Mouse (Mus musculus): ENCODE data around the gene Nmt2. TPM values are rescaled to one million over a fixed set of nuclear protein-coding genes. Genes with fewer than 3 reads are reported as not detected.

Gene Nmt2
- polyA plus RNA-seq, 1 experiment from 2014 or later = 109 TPM

DNA sequence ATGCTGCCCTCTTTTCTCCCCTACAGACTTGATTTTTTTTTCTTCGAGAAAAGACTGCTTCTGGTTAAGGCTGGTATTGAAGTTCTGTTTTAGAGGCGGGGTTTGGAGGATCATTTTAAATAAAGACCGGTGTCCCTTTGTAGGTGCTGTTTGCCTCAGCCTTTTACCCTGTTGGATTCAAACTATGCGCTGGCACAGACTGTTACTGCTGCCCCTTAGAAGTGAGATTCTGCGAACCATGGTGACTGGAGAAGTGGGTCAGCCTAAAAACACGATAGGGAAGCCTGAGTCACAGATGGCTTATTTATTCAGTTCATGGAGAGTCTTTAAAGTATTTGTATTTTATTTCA, 1.1 kb downstream of the Nmt2 start:
- H3K27ac ChIP-seq (replicated peaks) = peak overlapping the region; percentile 94
- no peak for ATAC-seq (ENCODE audit: low FRiP score, low read depth)
- WGBS = 2% methylated on average over 6 of the region's 6 CpGs

DNA sequence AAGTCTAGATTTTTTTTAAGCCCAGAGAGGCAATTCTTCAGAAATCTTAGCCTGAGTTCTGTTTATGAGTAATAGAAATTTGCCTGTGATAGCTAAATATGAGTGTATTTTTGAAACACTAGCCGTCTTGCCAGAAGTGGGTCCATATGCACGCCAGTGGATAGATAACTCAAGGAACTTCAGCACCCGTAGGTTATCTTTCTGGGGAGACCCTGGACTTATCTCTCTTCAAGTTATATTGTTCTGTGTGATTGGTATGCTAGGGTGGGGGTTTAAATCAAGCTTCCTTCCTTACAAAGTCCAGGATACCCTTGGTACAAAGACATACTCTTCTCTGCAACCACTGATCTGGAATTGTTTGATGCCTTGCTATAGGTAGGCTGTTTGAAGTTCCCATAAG, 1.7 kb downstream of the Nmt2 start:
- peaks cover 20% of the 10 kb centered on the region for H3K4me1 ChIP-seq (replicated peaks)
- H3K9me3 ChIP-seq = no peaks in the 10 kb centered on the region
- H3K27me3 ChIP-seq = no peaks in the 10 kb centered on the region
- no peak for ATAC-seq (ENCODE audit: low FRiP score, low read depth)
- peak overlapping the region; percentile 72 for H3K4me2 ChIP-seq
- no peaks in the 10 kb centered on the region for H3K36me3 ChIP-seq
- H3K9ac ChIP-seq = 0 out of 2 replicates have a peak overlapping the region, but pooled peaks have one; percentile 83
- no peak overlapping the region for H3K27ac ChIP-seq (replicated peaks)
- peak overlapping the region; percentile 82 for H3K4me3 ChIP-seq
- 78% methylated on average over 3 of the region's 3 CpGs for WGBS

More for the DNA sequence above, 1.1 kb downstream of the Nmt2 start:
- H3K4me1 ChIP-seq (replicated peaks) = peaks cover 20% of the 10 kb centered on the region
- peak overlapping the region; percentile 83 for H3K9ac ChIP-seq
- peak overlapping the region; percentile 72 for H3K4me2 ChIP-seq
- H3K4me3 ChIP-seq = peak overlapping the region; percentile 82
- no peaks in the 10 kb centered on the region for H3K9me3 ChIP-seq
- H3K36me3 ChIP-seq = no peaks in the 10 kb centered on the region
- no peaks in the 10 kb centered on the region for H3K27me3 ChIP-seq

DNA sequence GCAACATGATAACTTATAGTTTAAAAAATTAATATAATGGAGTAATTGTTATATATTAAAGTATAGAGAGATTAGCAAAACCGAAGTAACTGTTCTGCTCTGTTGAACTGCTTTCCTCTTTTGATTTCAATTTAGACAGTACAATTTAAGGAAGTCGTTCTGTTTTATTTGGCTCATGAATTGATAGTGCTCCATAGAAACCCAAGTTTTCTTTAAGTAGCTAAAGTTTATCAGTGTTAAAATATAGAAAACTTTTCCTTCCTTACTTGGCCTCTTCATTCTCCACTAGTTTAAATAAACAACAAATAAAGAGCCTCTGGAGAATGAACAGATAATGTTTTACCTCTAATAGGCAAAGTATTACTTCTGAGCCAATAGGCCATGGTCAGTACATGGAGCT, 2.2 kb downstream of the Nmt2 start:
- no peaks in the 10 kb centered on the region for H3K9me3 ChIP-seq
- 84% methylated on average over 2 of the region's 2 CpGs for WGBS

DNA sequence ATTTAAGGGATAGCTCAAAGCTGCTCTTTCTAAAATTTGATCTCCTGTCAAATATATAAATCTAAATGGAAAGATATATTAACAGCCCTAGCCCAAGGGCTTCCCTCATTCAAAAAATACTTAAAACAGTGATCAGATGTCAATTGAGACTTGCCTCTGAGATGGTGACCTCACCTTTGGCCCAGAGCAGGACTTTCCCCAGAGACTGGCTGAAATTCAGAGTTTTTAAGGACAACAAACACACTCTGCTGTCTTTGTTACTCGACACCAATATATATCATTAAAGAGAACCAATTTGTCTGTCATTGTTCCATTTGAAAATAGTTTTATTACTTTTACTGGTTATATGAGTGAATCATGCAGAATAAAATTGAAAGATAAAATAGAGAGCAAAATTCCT, 5.6 kb downstream of the Nmt2 start:
- peaks cover 14% of the 10 kb centered on the region for H3K4me1 ChIP-seq (replicated peaks)
- no peak overlapping the region for H3K27ac ChIP-seq (replicated peaks)
- H3K9ac ChIP-seq = no peak overlapping the region
- H3K9me3 ChIP-seq = no peaks in the 10 kb centered on the region
- 88% methylated on average over 1 of the region's 1 CpGs for WGBS
- no peak overlapping the region for H3K4me3 ChIP-seq
- H3K4me2 ChIP-seq = no peak overlapping the region
- no peaks in the 10 kb centered on the region for H3K27me3 ChIP-seq
- ATAC-seq (ENCODE audit: low FRiP score, low read depth) = no peak
- H3K36me3 ChIP-seq = no peaks in the 10 kb centered on the region

More for the DNA sequence above, 2.2 kb downstream of the Nmt2 start:
- H3K27ac ChIP-seq (replicated peaks) = no peak overlapping the region
- no peaks in the 10 kb centered on the region for H3K36me3 ChIP-seq
- H3K4me1 ChIP-seq (replicated peaks) = peaks cover 20% of the 10 kb centered on the region
- peak overlapping the region; percentile 72; the same call in 1 of the 2 replicates for H3K4me2 ChIP-seq
- no peaks in the 10 kb centered on the region for H3K27me3 ChIP-seq
- no peak overlapping the region for H3K9ac ChIP-seq
- no peak for ATAC-seq (ENCODE audit: low FRiP score, low read depth)
- H3K4me3 ChIP-seq = no peak overlapping the region

DNA sequence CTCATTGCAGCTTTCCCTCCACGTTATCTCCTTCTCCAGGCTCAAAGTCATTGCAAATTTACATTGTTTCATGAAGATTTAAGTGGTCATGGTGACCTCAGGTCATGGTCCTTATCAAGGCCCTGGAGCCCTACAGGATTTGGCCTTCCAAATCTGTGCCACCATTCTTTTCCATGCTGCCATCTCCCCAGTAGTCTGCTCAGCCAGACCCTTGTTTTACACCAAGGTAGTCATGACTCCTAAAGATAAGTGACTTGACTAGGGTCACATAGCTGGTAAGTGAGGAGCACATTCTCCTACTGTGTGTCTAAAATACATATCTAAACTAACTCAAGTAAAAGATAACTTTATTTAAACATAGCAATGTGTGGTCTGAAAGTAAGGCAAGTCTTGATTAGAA, 8.2 kb downstream of the Nmt2 start:
- H3K9me3 ChIP-seq = no peaks in the 10 kb centered on the region
- no peak for ATAC-seq (ENCODE audit: low FRiP score, low read depth)
- 85% methylated on average over 1 of the region's 1 CpGs for WGBS

DNA sequence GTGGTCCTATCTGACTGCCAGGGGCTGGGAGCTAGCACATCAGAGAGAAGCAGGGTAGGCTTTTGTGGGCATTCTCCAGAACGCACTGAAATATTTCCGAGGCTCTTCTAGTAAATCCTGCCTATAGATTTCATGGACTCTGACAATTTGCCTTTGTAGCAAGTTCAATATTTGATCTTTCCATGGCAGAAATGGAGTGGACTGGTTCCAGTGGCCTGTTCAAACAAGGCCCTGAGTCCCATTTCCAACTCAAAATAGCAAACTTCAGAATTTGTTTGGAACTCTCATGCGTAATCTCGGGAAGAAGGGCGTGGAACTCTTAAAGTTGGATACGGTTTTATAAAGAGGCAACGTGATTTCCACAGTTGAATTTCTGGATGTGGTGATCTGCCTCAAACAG, 11.8 kb downstream of the Nmt2 start:
- H3K27me3 ChIP-seq = no peaks in the 10 kb centered on the region
- H3K36me3 ChIP-seq = no peaks in the 10 kb centered on the region
- no peak for ATAC-seq (ENCODE audit: low FRiP score, low read depth)
- no peak overlapping the region for H3K4me2 ChIP-seq
- no peak overlapping the region for H3K4me3 ChIP-seq
- H3K9me3 ChIP-seq = no peaks in the 10 kb centered on the region
- H3K4me1 ChIP-seq (replicated peaks) = no peaks in the 10 kb centered on the region
- H3K9ac ChIP-seq = no peak overlapping the region
- H3K27ac ChIP-seq (replicated peaks) = no peak overlapping the region
- 94% methylated on average over 7 of the region's 7 CpGs for WGBS

More for the DNA sequence above, 8.2 kb downstream of the Nmt2 start:
- no peaks in the 10 kb centered on the region for H3K27me3 ChIP-seq
- no peak overlapping the region for H3K27ac ChIP-seq (replicated peaks)
- no peak overlapping the region for H3K9ac ChIP-seq
- H3K36me3 ChIP-seq = no peaks in the 10 kb centered on the region
- H3K4me3 ChIP-seq = no peak overlapping the region
- no peaks in the 10 kb centered on the region for H3K4me1 ChIP-seq (replicated peaks)
- H3K4me2 ChIP-seq = no peak overlapping the region

DNA sequence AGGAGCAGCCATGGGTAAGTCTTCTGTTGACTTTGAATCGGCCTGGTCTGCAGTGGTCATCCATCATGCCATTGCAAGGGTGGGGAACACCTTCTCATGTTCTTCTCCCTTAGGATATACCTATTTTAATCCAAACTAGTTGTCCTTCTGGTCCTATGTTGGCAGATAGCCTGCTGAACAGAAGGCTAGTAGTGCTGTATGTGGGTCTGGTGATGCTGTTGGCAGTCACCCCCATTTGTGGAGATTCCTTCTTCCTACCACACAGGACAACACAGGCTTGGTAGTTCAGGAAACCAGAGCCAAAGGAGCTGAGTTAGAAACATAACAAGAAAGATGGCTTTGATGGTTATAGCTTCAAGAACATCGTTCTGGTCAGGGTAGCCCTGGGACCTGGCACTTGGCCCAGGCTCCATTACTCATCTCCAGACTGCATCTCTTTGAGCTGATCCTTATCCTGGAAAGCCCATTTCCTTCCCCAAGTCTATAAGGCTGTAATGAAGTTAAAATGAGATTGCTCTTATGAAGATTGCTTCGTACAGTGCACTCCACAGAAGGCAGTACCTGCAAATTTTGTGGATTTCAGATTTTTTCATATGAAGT, 21.5 kb downstream of the Nmt2 start:
- Histone ChIP-seq H3K4me3 (no peak overlapping the region), H3K36me3 (peaks cover 16% of the 10 kb centered on the region), H3K27ac (replicated peaks) (no peak overlapping the region), H3K9ac (no peak overlapping the region), H3K4me1 (replicated peaks) (no peaks in the 10 kb centered on the region), H3K9me3 (no peaks in the 10 kb centered on the region), H3K4me2 (no peak overlapping the region), H3K27me3 (no peaks in the 10 kb centered on the region)
- no peak; the same call in 1 of the 2 replicates for ATAC-seq (ENCODE audit: low FRiP score, low read depth)
- 73% methylated on average over 3 of the region's 3 CpGs for WGBS

DNA sequence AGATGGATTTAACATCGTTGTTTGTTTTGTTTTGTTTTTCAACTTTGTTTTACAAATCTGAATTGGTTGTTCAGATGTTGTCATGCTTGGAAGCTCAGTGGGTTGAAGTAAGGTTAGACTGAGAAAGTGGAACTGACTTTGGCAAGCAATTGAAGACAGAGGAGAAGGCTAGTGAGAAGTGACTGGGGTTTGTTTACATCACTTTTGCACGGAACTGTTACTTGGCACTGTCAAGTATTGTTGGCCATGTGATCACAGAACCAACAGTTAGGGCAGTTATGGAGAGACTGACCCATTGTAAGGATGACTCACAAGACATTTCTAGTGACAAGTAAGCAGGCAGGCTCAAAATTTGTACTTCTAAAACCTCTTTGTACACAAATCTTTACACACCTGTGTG, 39.1 kb downstream of the Nmt2 start:
- H3K4me3 ChIP-seq = no peak overlapping the region
- no peak overlapping the region for H3K9ac ChIP-seq
- no peak overlapping the region for H3K27ac ChIP-seq (replicated peaks)
- no peak for ATAC-seq (ENCODE audit: low FRiP score, low read depth)
- H3K27me3 ChIP-seq = no peaks in the 10 kb centered on the region
- peaks cover 72% of the 10 kb centered on the region for H3K36me3 ChIP-seq
- H3K4me1 ChIP-seq (replicated peaks) = no peaks in the 10 kb centered on the region
- WGBS = 90% methylated on average over 2 of the region's 2 CpGs
- no peak overlapping the region for H3K4me2 ChIP-seq
- H3K9me3 ChIP-seq = no peaks in the 10 kb centered on the region

DNA sequence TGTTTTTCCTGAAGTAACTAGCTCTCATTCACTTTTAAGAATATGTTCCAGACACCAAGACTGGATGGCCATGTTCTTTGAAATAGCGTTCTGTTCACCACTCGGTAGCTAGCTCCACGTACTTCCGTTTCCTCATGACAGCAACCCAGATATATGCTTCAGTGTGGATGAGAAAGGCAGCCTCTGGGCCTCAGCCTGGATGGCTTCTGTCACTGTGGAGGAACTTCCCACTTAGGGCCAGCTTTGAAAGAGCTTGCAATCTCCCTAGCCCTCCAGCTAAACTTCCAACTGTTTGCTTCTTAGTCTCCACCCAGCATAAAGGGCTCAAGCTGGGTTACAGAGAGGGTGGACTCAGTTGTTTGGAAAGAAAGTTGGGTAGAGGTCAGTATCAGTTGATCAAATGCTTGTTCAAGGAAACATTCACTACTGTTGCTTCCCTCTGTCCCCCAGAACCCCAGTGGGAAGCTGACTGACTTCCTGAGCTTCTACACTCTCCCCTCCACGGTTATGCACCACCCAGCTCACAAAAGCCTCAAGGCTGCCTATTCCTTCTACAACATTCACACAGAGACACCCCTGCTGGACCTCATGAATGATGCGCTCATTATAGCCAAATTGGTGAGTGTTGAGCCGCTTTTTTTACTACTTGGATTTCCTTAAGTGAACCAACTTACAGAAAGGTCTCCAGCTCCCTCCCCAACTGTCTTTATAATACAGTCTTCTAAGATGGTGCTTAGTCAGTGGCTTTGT, 40.5 kb downstream of the Nmt2 start:
- H3K27me3 ChIP-seq = no peaks in the 10 kb centered on the region
- ATAC-seq (ENCODE audit: low FRiP score, low read depth) = no peak
- no peak overlapping the region for H3K9ac ChIP-seq
- no peak overlapping the region for H3K4me3 ChIP-seq
- 94% methylated on average over 7 of the region's 7 CpGs for WGBS
- H3K27ac ChIP-seq (replicated peaks) = no peak overlapping the region
- peaks cover 73% of the 10 kb centered on the region for H3K36me3 ChIP-seq
- H3K9me3 ChIP-seq = no peaks in the 10 kb centered on the region
- H3K4me1 ChIP-seq (replicated peaks) = no peaks in the 10 kb centered on the region
- no peak overlapping the region for H3K4me2 ChIP-seq

DNA sequence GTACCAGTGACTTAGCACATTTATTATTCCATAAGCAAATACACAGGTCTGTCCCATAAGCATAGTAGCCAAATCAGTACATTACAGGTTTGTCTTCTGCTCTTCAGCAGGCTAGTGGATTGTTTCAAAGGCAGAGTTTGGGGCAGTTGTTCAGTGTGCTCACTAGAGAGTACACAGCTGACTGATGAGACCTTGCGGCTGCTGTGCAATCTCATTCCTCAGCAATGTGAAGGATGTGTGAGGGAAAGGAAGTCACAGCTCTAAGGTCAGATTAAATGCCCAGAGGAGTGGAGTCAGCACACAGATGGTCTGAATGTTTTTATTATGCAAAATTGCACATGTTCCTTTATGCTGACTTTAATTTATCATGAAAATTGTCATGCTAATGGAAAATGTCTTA, 42.5 kb downstream of the Nmt2 start:
- H3K9ac ChIP-seq = no peak overlapping the region
- H3K4me1 ChIP-seq (replicated peaks) = peaks cover 13% of the 10 kb centered on the region
- no peak overlapping the region for H3K4me3 ChIP-seq
- ATAC-seq (ENCODE audit: low FRiP score, low read depth) = no peak
- peaks cover 67% of the 10 kb centered on the region for H3K36me3 ChIP-seq
- H3K27me3 ChIP-seq = no peaks in the 10 kb centered on the region
- WGBS = 76% methylated on average over 1 of the region's 1 CpGs
- no peaks in the 10 kb centered on the region for H3K9me3 ChIP-seq
- H3K4me2 ChIP-seq = no peak overlapping the region
- H3K27ac ChIP-seq (replicated peaks) = no peak overlapping the region

DNA sequence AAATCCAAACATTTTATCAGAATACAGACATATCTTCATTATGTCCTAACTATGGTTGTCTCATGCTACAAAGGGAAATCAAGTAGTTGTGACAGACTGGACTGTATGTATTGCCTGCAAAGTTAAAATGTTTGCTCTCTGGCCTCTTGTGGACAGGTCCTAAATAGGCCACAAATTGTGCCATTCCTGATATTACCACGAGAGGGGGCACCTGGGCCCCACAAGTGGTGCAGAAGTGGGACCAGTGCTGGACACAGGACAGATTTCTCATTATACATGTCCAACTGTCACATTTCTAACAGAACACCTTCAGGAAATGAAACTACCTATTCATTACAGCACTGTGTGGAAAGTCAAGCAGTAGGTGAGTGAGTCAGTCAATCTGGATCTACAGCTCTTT, 43.3 kb downstream of the Nmt2 start:
- H3K4me3 ChIP-seq = no peak overlapping the region
- no peak overlapping the region for H3K27ac ChIP-seq (replicated peaks)
- no peaks in the 10 kb centered on the region for H3K9me3 ChIP-seq
- WGBS = 45% methylated on average over 1 of the region's 1 CpGs
- ATAC-seq (ENCODE audit: low FRiP score, low read depth) = no peak
- H3K4me1 ChIP-seq (replicated peaks) = peaks cover 17% of the 10 kb centered on the region
- peaks cover 61% of the 10 kb centered on the region for H3K36me3 ChIP-seq
- no peak overlapping the region for H3K4me2 ChIP-seq
- H3K27me3 ChIP-seq = no peaks in the 10 kb centered on the region
- H3K9ac ChIP-seq = no peak overlapping the region

DNA sequence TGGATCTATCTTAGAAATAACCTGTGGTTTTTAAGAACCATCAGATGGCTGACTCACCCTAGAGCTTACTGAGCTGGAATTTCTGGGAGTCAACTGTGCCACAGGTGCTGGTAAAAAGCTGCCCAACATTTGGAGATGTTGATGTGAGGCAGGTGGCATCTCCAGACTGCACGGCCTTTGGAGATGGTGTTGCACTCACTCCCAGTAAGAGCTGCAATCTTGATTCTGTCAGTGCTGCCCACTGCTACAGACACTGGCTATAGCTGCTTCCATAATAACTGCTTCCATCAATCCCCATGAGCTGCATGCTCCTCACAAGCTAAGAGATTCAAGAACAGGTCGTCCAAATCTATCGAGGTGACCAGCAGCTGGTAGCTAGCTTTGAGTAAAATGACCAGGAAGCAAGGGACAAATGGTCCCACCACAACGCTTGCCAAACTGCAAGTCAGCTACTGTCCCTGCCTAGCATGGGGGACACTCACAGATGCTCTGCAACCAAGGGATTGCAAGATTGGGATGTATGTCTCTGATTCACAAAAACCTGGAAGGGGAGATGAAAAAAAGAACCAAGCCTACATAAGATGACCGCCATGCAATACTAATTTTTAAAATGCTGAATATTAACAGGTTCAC, 47.2 kb downstream of the Nmt2 start:
- peak overlapping the region; percentile 79; the same call in 1 of the 2 replicates for H3K9ac ChIP-seq

More for the DNA sequence above, 47.2 kb downstream of the Nmt2 start:
- Histone ChIP-seq H3K4me2 (peak overlapping the region; percentile 70), H3K4me1 (replicated peaks) (peaks cover 27% of the 10 kb centered on the region), H3K27me3 (no peaks in the 10 kb centered on the region), H3K36me3 (peaks cover 30% of the 10 kb centered on the region), H3K27ac (replicated peaks) (peak overlapping the region; percentile 91), H3K9me3 (no peaks in the 10 kb centered on the region), H3K4me3 (peak overlapping the region; percentile 80)
- 80% methylated on average over 5 of the region's 5 CpGs for WGBS
- ATAC-seq (ENCODE audit: low FRiP score, low read depth) = no peak

All from hindbrain, embryonic 15.5 days (tissue).